ENCODE assay signal across 13 mouse cellular contexts in the genomic region with DNA sequence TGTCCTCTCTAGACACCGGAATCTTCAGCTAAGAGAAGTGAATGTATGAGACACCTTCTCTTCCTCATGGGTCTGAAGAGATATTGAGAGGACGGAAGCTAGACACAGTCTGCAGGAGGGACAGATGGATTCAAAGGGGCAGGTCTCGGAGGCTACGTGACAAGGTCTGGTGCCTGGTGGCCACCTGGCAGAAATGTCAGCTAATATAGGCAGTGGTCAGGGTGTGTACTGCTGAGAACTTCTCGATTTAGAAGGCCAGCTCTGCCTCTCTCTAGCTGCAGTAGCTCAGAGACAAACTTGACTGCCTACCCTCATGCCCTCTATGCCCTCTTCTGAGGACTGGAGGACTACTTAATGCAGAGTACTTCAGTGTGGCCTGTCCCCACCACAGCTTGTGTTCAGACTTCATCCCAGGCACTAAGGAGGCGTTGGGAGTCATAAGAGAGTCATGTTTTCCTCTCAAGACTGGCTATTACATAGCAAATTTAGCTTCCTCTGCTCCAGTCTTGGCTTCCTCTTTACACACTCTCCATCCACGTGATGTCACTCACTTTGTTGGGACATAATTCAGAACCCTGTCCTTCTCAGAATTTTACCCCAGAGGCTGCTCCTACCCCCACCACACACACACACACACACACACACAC. TPM values are rescaled to one million over a fixed set of nuclear protein-coding genes. Genes with fewer than 3 reads are reported as not detected.
A peak's percentile ranks its signal among the peaks of the same experiment; 100 is the strongest.
DNase-seq lines count a peak whose midpoint lies in the region; ATAC-seq and TF ChIP-seq lines count a peak whose summit lies in the region.
"Had no signal": no experiment of that assay in that cellular context is flagged by ENCODE, and none has a peak within 500 bp of the region (broad histone marks: within the 10 kb centered on the region; RNA-seq: fewer than 3 reads in every experiment).

No protein-coding gene starts in this region.

- DNase-seq in heart, adult 2 months: peak in 1 of 2 experiments; percentile 19
- DNase-seq in heart, postnatal 4 days: no peak
- DNase-seq in 416B (ENCODE audit: low read depth): peak; percentile 90
- no peak for DNase-seq in adrenal gland, adult 18-20 months (ENCODE audit: low spot score in 2 of 2)
- no peak for DNase-seq in hindbrain, embryonic 10.5 days (ENCODE audit: low spot score)
- no peak for DNase-seq in thymus, postnatal 0 days (ENCODE audit: low spot score)
- DNase-seq: adrenal gland, postnatal 14 days; B cell, adult 2 months; kidney, adult 9 months had no signal

- WGBS in heart, adult 2 months: 83% methylated on average over 7 of the region's 7 CpGs
- WGBS in hindbrain, embryonic 10.5 days: 91% methylated on average over 7 of the region's 7 CpGs

- H3K4me1 ChIP-seq in heart, adult 2 months (ENCODE audit: control insufficient read depth, insufficient read depth, low read length): peaks cover 7% of the 10 kb centered on the region
- H3K4me1 ChIP-seq in hindbrain, embryonic 10.5 days (replicated peaks): peaks cover 3% of the 10 kb centered on the region; the same call in 1 of the 2 replicates
- H3K4me1 ChIP-seq: midbrain, embryonic 13.5 days; neural tube, embryonic 12.5 days had no signal

- ATAC-seq in granulocyte monocyte progenitor cell, adult 5-6 weeks (replicated peaks; ENCODE audit: poor library complexity, severe bottlenecking): peak; percentile 52
- peak; percentile 65 for ATAC-seq in megakaryocyte, adult 5-6 weeks (ENCODE audit: poor library complexity, severe bottlenecking)
- ATAC-seq: midbrain, embryonic 13.5 days had no signal

- intact Hi-C loops in heart, adult 2 months (cut with DNase I): no loop called here

- no peak for TF ChIP-seq CTCF in heart, adult 2 months (IDR thresholded peaks at IDR 0.05)

- no peak overlapping the region for H3K9ac ChIP-seq in heart, adult 2 months (ENCODE audit: low read depth, low read length)
- H3K9ac ChIP-seq: midbrain, embryonic 13.5 days; neural tube, embryonic 12.5 days had no signal

- H3K36me3 ChIP-seq in heart, adult 2 months (ENCODE audit: control insufficient read depth, insufficient read depth, low read length): no peaks in the 10 kb centered on the region
- no peaks in the 10 kb centered on the region for H3K36me3 ChIP-seq in hindbrain, embryonic 10.5 days
- H3K36me3 ChIP-seq: midbrain, embryonic 13.5 days; neural tube, embryonic 12.5 days had no signal

- no peaks in the 10 kb centered on the region for H3K79me2 ChIP-seq in heart, adult 2 months (replicated peaks; ENCODE audit: control insufficient read depth, insufficient read depth, low read length)

- no peak overlapping the region for H3K4me3 ChIP-seq in heart, adult 2 months
- H3K4me3 ChIP-seq in hindbrain, embryonic 10.5 days: no peak overlapping the region
- H3K4me3 ChIP-seq: midbrain, embryonic 13.5 days; neural tube, embryonic 12.5 days had no signal

- TF ChIP-seq EP300 in heart, adult 2 months (IDR thresholded peaks at IDR 0.05; ENCODE audit: insufficient read depth, low read depth, low read length): no peak

- TF ChIP-seq POLR2A in heart, adult 2 months (IDR thresholded peaks at IDR 0.05; ENCODE audit: insufficient read depth, low read depth, low read length): no peak

- H3K9me3 ChIP-seq in hindbrain, embryonic 10.5 days: no peaks in the 10 kb centered on the region
- H3K9me3 ChIP-seq: midbrain, embryonic 13.5 days; neural tube, embryonic 12.5 days had no signal

- no peaks in the 10 kb centered on the region for H3K27me3 ChIP-seq in heart, adult 2 months (ENCODE audit: control insufficient read depth, insufficient read depth, low read length)
- H3K27me3 ChIP-seq in hindbrain, embryonic 10.5 days (ENCODE audit: insufficient read depth, poor library complexity, severe bottlenecking): no peaks in the 10 kb centered on the region
- H3K27me3 ChIP-seq: midbrain, embryonic 13.5 days; neural tube, embryonic 12.5 days had no signal

- H3K27ac ChIP-seq in heart, adult 2 months: peak overlapping the region; percentile 11; the same call in 1 of the 2 replicates
- H3K27ac ChIP-seq in hindbrain, embryonic 10.5 days: no peak overlapping the region
- H3K27ac ChIP-seq: midbrain, embryonic 13.5 days; neural tube, embryonic 12.5 days had no signal

RNA-seq across cellular contexts. Expression of a gene that starts 28.3 kb away (rescaled TPM):
- 1 to 10 TPM; 2.9 to 3.3 TPM for total RNA-seq in heart, adult 2 months (2021)
- 5.5 and 5.8 TPM in 2 replicates for polyA plus RNA-seq in heart, adult 2 months (2012; rRNA removed)
- 10 to 100 TPM; 24.8 to 26.0 TPM for total RNA-seq in heart, postnatal 4 days (2021)
- 7.3 and 24.4 TPM in 2 replicates for total RNA-seq in granulocyte monocyte progenitor cell, adult 5-6 weeks (2014; fragmentation: Nextera tagmentation)
- total RNA-seq in granulocyte monocyte progenitor cell, adult 5-6 weeks (2017): 7.5 TPM in 2 replicates
- total RNA-seq in megakaryocyte, adult 5-6 weeks (2015): 4.1 and 6.9 TPM in 2 replicates
- total RNA-seq in megakaryocyte, adult 5-6 weeks (2017): 1.9 and 3.4 TPM in 2 replicates
- total RNA-seq in adrenal gland, adult 18-20 months (2021): 10 to 100 TPM; 15.9 to 18.6 TPM
- 68.8 and 77.5 TPM in 2 replicates for polyA plus RNA-seq in hindbrain, embryonic 10.5 days (2016; fragmentation: Nextera tagmentation; extraction: Ambion mirVana)
- 13.4 and 14.5 TPM in 2 replicates for polyA plus RNA-seq in thymus, postnatal 0 days (2015; fragmentation: Nextera tagmentation; extraction: Ambion mirVana)
